Mouse (Mus musculus) adrenal gland, postnatal 25 days (tissue): ENCODE results near the gene Astl. TPM values are rescaled to one million over a fixed set of nuclear protein-coding genes. Genes with fewer than 3 reads are reported as not detected.

Experiments used
- total RNA-seq: library from RNA; stranded (reverse); gene quantifications from 2 replicates; pipeline ENCODE4 v1.2.3, GENCODE M21; 2021

Gene Astl
- total RNA-seq, 1 experiment from 2014 or later, result not detected

Other genes starting within 250 kb of the Astl start
- 6.4 and 7.5 TPM in 2 replicates for gene Ncaph, start 204.7 kb upstream of the Astl start, total RNA-seq
- gene Itpripl1, start 195.2 kb upstream of the Astl start, total RNA-seq, result 5.3 and 7.2 TPM in 2 replicates
- gene 1810024B03Rik, start 130.4 kb upstream of the Astl start, total RNA-seq, result 1.7 and 2.0 TPM in 2 replicates
- gene Snrnp200, start 130.3 kb upstream of the Astl start, total RNA-seq, result 75.5 and 84.1 TPM in 2 replicates
- 81.8 and 94.5 TPM in 2 replicates for gene Ciao1, start 90.8 kb upstream of the Astl start, total RNA-seq
- 72.3 and 79.3 TPM in 2 replicates for gene Tmem127, start 90.7 kb upstream of the Astl start, total RNA-seq
- gene Stard7, start 68.4 kb upstream of the Astl start, total RNA-seq, result 110 and 117 TPM in 2 replicates
- gene Dusp2, start 2.5 kb upstream of the Astl start, total RNA-seq, result 0.49 TPM in 1 of 2 replicates, not detected in the other
- 1.4 and 2.0 TPM in 2 replicates for gene Adra2b, start 24.6 kb downstream of the Astl start, total RNA-seq
- gene Gpat2, start 86.6 kb downstream of the Astl start, total RNA-seq, result 0.43 TPM in 1 of 2 replicates, not detected in the other
- gene Fahd2a, start 105.9 kb downstream of the Astl start, total RNA-seq, result 42.0 and 46.8 TPM in 2 replicates
- gene Kcnip3, start 183.5 kb downstream of the Astl start, total RNA-seq, result 4.8 and 6.0 TPM in 2 replicates
- gene Prom2, start 202.8 kb downstream of the Astl start, total RNA-seq, result 0.18 TPM in 1 of 2 replicates, not detected in the other
- 4.5 and 4.8 TPM in 2 replicates for gene Zfp661, start 248.5 kb downstream of the Astl start, total RNA-seq
- gene Mrps5, start 248.6 kb downstream of the Astl start, total RNA-seq, result 97.4 and 98.4 TPM in 2 replicates